Mouse (Mus musculus) embryonic facial prominence, embryonic 12.5 days (tissue): ENCODE data around the gene Paqr8. TPM values are rescaled to one million over a fixed set of nuclear protein-coding genes. Genes with fewer than 3 reads are reported as not detected.
A peak's percentile ranks its signal among the peaks of the same experiment; 100 is the strongest.

Experiments used
- ATAC-seq: fragments of 200-750 bp; cut with Nextera tagmentation; 2 replicates; pipeline ENCODE4 v1.8.0; 2017; ENCODE audit not compliant: insufficient number of reproducible peaks, insufficient read depth, low FRiP score, low TSS enrichment
- H3K27ac ChIP-seq: fragments of 300-500 bp; sonication (generic); 2 replicates; pipeline ENCODE4 v1.5.1; 2016; ENCODE audit warnings: mild to moderate bottlenecking
- H3K27me3 ChIP-seq: fragments of 300-500 bp; sonication (generic); 2 replicates; pipeline ENCODE4 v1.6.1; 2016; ENCODE audit warnings: mild to moderate bottlenecking, moderate library complexity
- H3K36me3 ChIP-seq: fragments of 300-500 bp; sonication (generic); 2 replicates; pipeline ENCODE4 v1.6.1; 2016; ENCODE audit warnings: mild to moderate bottlenecking
- H3K4me1 ChIP-seq: fragments of 300-500 bp; sonication (generic); 2 replicates; pipeline ENCODE4 v1.6.1; 2016
- H3K4me2 ChIP-seq: fragments of 300-500 bp; sonication (generic); replicated peaks from 2 replicates; pipeline ENCODE4 v1.6.1; 2016; ENCODE audit warnings: mild to moderate bottlenecking, moderate library complexity
- H3K4me3 ChIP-seq: fragments of 300-500 bp; sonication (generic); 2 replicates; pipeline ENCODE4 v1.5.1; 2016; ENCODE audit warnings: mild to moderate bottlenecking
- H3K9ac ChIP-seq: fragments of 300-500 bp; sonication (generic); 2 replicates; pipeline ENCODE4 v1.6.1; 2016; ENCODE audit warnings: mild to moderate bottlenecking, moderate library complexity
- H3K9me3 ChIP-seq: fragments of 300-500 bp; sonication (generic); 2 replicates; pipeline ENCODE4 v1.6.1; 2016; ENCODE audit warnings: mild to moderate bottlenecking, moderate library complexity
- WGBS: fragments of 180-500 bp; shearing (Covaris S2); methylation state at CpG from one replicate; pipeline ENCODE4 v1.1.7; 2016; 5-methylcytosine and 5-hydroxymethylcytosine counted together
- polyA plus RNA-seq: library from polyadenylated mRNA; unstranded; fragments of >200 nt; fragmentation: Nextera tagmentation; extraction: Ambion mirVana; gene quantifications from 2 replicates; pipeline ENCODE4 v1.2.1, GENCODE M21; 2016

Paqr8 gene
- polyA plus RNA-seq, 1 experiment from 2014 or later: 9.1 TPM

- Histone ChIP-seq H3K4me3 (no peak overlapping the region), H3K9ac (no peak overlapping the region), H3K4me1 (no peaks in the 10 kb centered on the region), H3K4me2 (no peak overlapping the region), H3K27ac (no peak overlapping the region), H3K9me3 (no peaks in the 10 kb centered on the region), H3K27me3 (no peaks in the 10 kb centered on the region), H3K36me3 (no peaks in the 10 kb centered on the region)
- ATAC-seq: 0 out of 2 replicates have a peak, but pooled peaks have one; percentile 47
- 85% methylated on average over 4 of the region's 4 CpGs for WGBS
Observed at GRCm38 (mm10) chr1:20879361-20879760, 11.0 kb upstream of the Paqr8 start.

- 83% methylated on average over 4 of the region's 4 CpGs for WGBS
- ATAC-seq: no peak
- Histone ChIP-seq H3K27ac (no peak overlapping the region), H3K9ac (no peak overlapping the region), H3K4me3 (no peak overlapping the region), H3K27me3 (no peaks in the 10 kb centered on the region), H3K36me3 (no peaks in the 10 kb centered on the region), H3K4me2 (no peak overlapping the region), H3K9me3 (no peaks in the 10 kb centered on the region), H3K4me1 (no peaks in the 10 kb centered on the region)
Observed at GRCm38 (mm10) chr1:20883079-20883478, 7.3 kb upstream of the Paqr8 start.

GRCm38 (mm10) chr1:20889677-20890403 is 566 bp upstream of the Paqr8 start:
- peaks cover 8% of the 10 kb centered on the region; the same call in 1 of the 2 replicates for H3K4me1 ChIP-seq
- peak overlapping the region; percentile 66 for H3K9ac ChIP-seq
- peak overlapping the region; percentile 70 for H3K4me3 ChIP-seq
- H3K36me3 ChIP-seq: no peaks in the 10 kb centered on the region
- no peaks in the 10 kb centered on the region for H3K9me3 ChIP-seq
- WGBS: 23% methylated on average over 15 of the region's 16 CpGs
- H3K4me2 ChIP-seq: peak overlapping the region; percentile 83
- no peaks in the 10 kb centered on the region for H3K27me3 ChIP-seq
- peak overlapping the region; percentile 84; the same call in 1 of the 2 replicates for H3K27ac ChIP-seq
- ATAC-seq: peak; percentile 29; the same call in 1 of the 2 replicates

- 1% methylated on average over 20 of the region's 20 CpGs for WGBS
- no peaks in the 10 kb centered on the region for H3K27me3 ChIP-seq
- no peaks in the 10 kb centered on the region for H3K36me3 ChIP-seq
- H3K27ac ChIP-seq: peak overlapping the region; percentile 84
- peak; percentile 78 for ATAC-seq
- H3K4me1 ChIP-seq: peaks cover 8% of the 10 kb centered on the region; the same call in 1 of the 2 replicates
- no peaks in the 10 kb centered on the region for H3K9me3 ChIP-seq
- H3K4me3 ChIP-seq: peak overlapping the region; percentile 70
- peak overlapping the region; percentile 66 for H3K9ac ChIP-seq
- peak overlapping the region; percentile 83 for H3K4me2 ChIP-seq
Observed at GRCm38 (mm10) chr1:20890941-20891399, 564 bp downstream of the Paqr8 start.

- 90% methylated on average over 5 of the region's 5 CpGs for WGBS
- H3K27me3 ChIP-seq: no peaks in the 10 kb centered on the region
- no peak overlapping the region for H3K4me2 ChIP-seq
- no peak overlapping the region for H3K4me3 ChIP-seq
- no peaks in the 10 kb centered on the region for H3K9me3 ChIP-seq
- H3K4me1 ChIP-seq: peaks cover 8% of the 10 kb centered on the region; the same call in 1 of the 2 replicates
- H3K9ac ChIP-seq: no peak overlapping the region
- H3K27ac ChIP-seq: no peak overlapping the region
- H3K36me3 ChIP-seq: no peaks in the 10 kb centered on the region
- no peak for ATAC-seq
Observed at GRCm38 (mm10) chr1:20893059-20893458, 2.7 kb downstream of the Paqr8 start.

GRCm38 (mm10) chr1:20898391-20898790 is 8.0 kb downstream of the Paqr8 start:
- H3K9ac ChIP-seq: no peak overlapping the region
- no peak for ATAC-seq
- no peaks in the 10 kb centered on the region for H3K36me3 ChIP-seq
- H3K27ac ChIP-seq: no peak overlapping the region
- H3K4me3 ChIP-seq: no peak overlapping the region
- H3K27me3 ChIP-seq: no peaks in the 10 kb centered on the region
- no peaks in the 10 kb centered on the region for H3K4me1 ChIP-seq
- 71% methylated on average over 9 of the region's 9 CpGs for WGBS
- no peak overlapping the region for H3K4me2 ChIP-seq
- H3K9me3 ChIP-seq: no peaks in the 10 kb centered on the region

GRCm38 (mm10) chr1:20900336-20900735 is 9.9 kb downstream of the Paqr8 start:
- no peaks in the 10 kb centered on the region for H3K4me1 ChIP-seq
- no peaks in the 10 kb centered on the region for H3K9me3 ChIP-seq
- H3K4me2 ChIP-seq: no peak overlapping the region
- H3K9ac ChIP-seq: no peak overlapping the region
- H3K27ac ChIP-seq: no peak overlapping the region
- H3K36me3 ChIP-seq: no peaks in the 10 kb centered on the region
- H3K27me3 ChIP-seq: no peaks in the 10 kb centered on the region
- no peak overlapping the region for H3K4me3 ChIP-seq
- no peak for ATAC-seq
- 56% methylated on average over 4 of the region's 4 CpGs for WGBS

- Histone ChIP-seq H3K4me3 (no peak overlapping the region), H3K4me2 (no peak overlapping the region), H3K27me3 (no peaks in the 10 kb centered on the region), H3K9me3 (no peaks in the 10 kb centered on the region), H3K36me3 (no peaks in the 10 kb centered on the region), H3K27ac (no peak overlapping the region), H3K9ac (no peak overlapping the region), H3K4me1 (peaks cover 2% of the 10 kb centered on the region; the same call in 1 of the 2 replicates)
- ATAC-seq: no peak
- 81% methylated on average over 8 of the region's 8 CpGs for WGBS
Observed at GRCm38 (mm10) chr1:20905501-20906127, 15.2 kb downstream of the Paqr8 start.

GRCm38 (mm10) chr1:20906128-20906515 is 15.7 kb downstream of the Paqr8 start:
- Histone ChIP-seq H3K36me3 (no peaks in the 10 kb centered on the region), H3K4me1 (peaks cover 2% of the 10 kb centered on the region; the same call in 1 of the 2 replicates), H3K4me2 (no peak overlapping the region), H3K9ac (no peak overlapping the region), H3K9me3 (no peaks in the 10 kb centered on the region), H3K27ac (no peak overlapping the region), H3K4me3 (no peak overlapping the region), H3K27me3 (no peaks in the 10 kb centered on the region)
- 88% methylated on average over 9 of the region's 9 CpGs for WGBS
- ATAC-seq: no peak

- Histone ChIP-seq H3K4me2 (no peak overlapping the region), H3K27me3 (no peaks in the 10 kb centered on the region), H3K9me3 (no peaks in the 10 kb centered on the region), H3K4me1 (peaks cover 5% of the 10 kb centered on the region; the same call in 1 of the 2 replicates), H3K27ac (no peak overlapping the region), H3K4me3 (no peak overlapping the region), H3K9ac (no peak overlapping the region), H3K36me3 (no peaks in the 10 kb centered on the region)
- no peak for ATAC-seq
- WGBS: 33% methylated on average over 4 of the region's 4 CpGs
Observed at GRCm38 (mm10) chr1:20908541-20908940, 18.1 kb downstream of the Paqr8 start.

GRCm38 (mm10) chr1:20912115-20912514 is 21.7 kb downstream of the Paqr8 start:
- peaks cover 5% of the 10 kb centered on the region; the same call in 1 of the 2 replicates for H3K4me1 ChIP-seq
- H3K4me2 ChIP-seq: no peak overlapping the region
- H3K27me3 ChIP-seq: no peaks in the 10 kb centered on the region
- H3K4me3 ChIP-seq: no peak overlapping the region
- no peak for ATAC-seq
- no peaks in the 10 kb centered on the region for H3K36me3 ChIP-seq
- H3K9me3 ChIP-seq: no peaks in the 10 kb centered on the region
- H3K9ac ChIP-seq: no peak overlapping the region
- no peak overlapping the region for H3K27ac ChIP-seq
- WGBS: 35% methylated on average over 2 of the region's 2 CpGs
